Mouse (Mus musculus) heart, embryonic 14.5 days (tissue): ENCODE results near the gene Chic2. TPM values are rescaled to one million over a fixed set of nuclear protein-coding genes. Genes with fewer than 3 reads are reported as not detected.

ENCODE experiments used
- ATAC-seq: fragments of 200-750 bp; cut with Nextera tagmentation; 2 replicates; pipeline ENCODE4 v1.8.0; 2017; ENCODE audit warnings: low read depth, moderate TSS enrichment; ENCODE audit not compliant: insufficient number of reproducible peaks, insufficient read depth, low FRiP score
- H3K27ac ChIP-seq, 2 experiments: fragments of 200-500 bp in 1 of 2; fragments of 300-500 bp in 1 of 2; sonication (generic) in 1 of 2; replicated peaks in 1 of 2; 2 replicates each; pipeline ENCODE4 v1.5.1; 2012 to 2014; ENCODE audit warnings: low read depth in 2 of 2, low read length in 2 of 2, control low read depth in 1 of 2, mild to moderate bottlenecking in 1 of 2, mixed read lengths in 1 of 2; ENCODE audit not compliant: control insufficient read depth in 1 of 2, insufficient read depth in 1 of 2
- H3K27me3 ChIP-seq: fragments of 300-500 bp; sonication (generic); 2 replicates; pipeline ENCODE4 v1.6.1; 2014; ENCODE audit warnings: mild to moderate bottlenecking, low read length, control low read depth; ENCODE audit not compliant: control insufficient read depth, insufficient read depth
- H3K36me3 ChIP-seq: fragments of 300-500 bp; sonication (generic); 2 replicates; pipeline ENCODE4 v1.6.1; 2014; ENCODE audit warnings: mild to moderate bottlenecking, control low read depth, low read length, mixed read lengths; ENCODE audit not compliant: control insufficient read depth, insufficient read depth
- H3K4me1 ChIP-seq, 2 experiments: fragments of 200-500 bp in 1 of 2; fragments of 300-500 bp in 1 of 2; sonication (generic) in 1 of 2; 2 replicates each; pipeline ENCODE4 v1.6.1; 2012 to 2014; ENCODE audit warnings: low read length in 2 of 2, control low read depth in 1 of 2, mixed read lengths in 1 of 2; ENCODE audit not compliant: control insufficient read depth in 2 of 2, insufficient read depth in 2 of 2
- H3K4me2 ChIP-seq: fragments of 300-500 bp; sonication (generic); 2 replicates; pipeline ENCODE4 v1.6.1; 2014; ENCODE audit warnings: mild to moderate bottlenecking, low read length
- H3K4me3 ChIP-seq, 2 experiments: fragments of 200-500 bp in 1 of 2; fragments of 300-500 bp in 1 of 2; sonication (generic) in 1 of 2; 2 replicates each; pipeline ENCODE4 v1.5.1; 2012 to 2014; ENCODE audit warnings: low read length in 2 of 2, mild to moderate bottlenecking in 2 of 2, control low read depth in 1 of 2, low read depth in 1 of 2, moderate library complexity in 1 of 2; ENCODE audit not compliant: control insufficient read depth in 1 of 2, insufficient read depth in 1 of 2
- H3K9ac ChIP-seq: fragments of 300-500 bp; sonication (generic); 2 replicates; pipeline ENCODE4 v1.6.1; 2014; ENCODE audit warnings: mild to moderate bottlenecking, low read length
- H3K9me3 ChIP-seq: fragments of 300-500 bp; sonication (generic); 2 replicates; pipeline ENCODE4 v1.6.1; 2016; ENCODE audit warnings: low read length, control low read depth; ENCODE audit not compliant: control insufficient read depth
- WGBS: fragments of 180-500 bp; shearing (Covaris S2); extraction: QIAGEN DNeasy Blood & Tissue Kit; methylation state at CpG from one replicate; pipeline ENCODE4 v1.1.7; 2014; 5-methylcytosine and 5-hydroxymethylcytosine counted together
- polyA plus RNA-seq: library from polyadenylated mRNA; unstranded; fragments of >200 nt; fragmentation: Nextera tagmentation; extraction: Ambion mirVana; gene quantifications from 2 replicates; pipeline ENCODE4 v1.2.1, GENCODE M21; 2014

Chic2 gene
- polyA plus RNA-seq, 1 experiment from 2014 or later, result 40.0 TPM

DNA sequence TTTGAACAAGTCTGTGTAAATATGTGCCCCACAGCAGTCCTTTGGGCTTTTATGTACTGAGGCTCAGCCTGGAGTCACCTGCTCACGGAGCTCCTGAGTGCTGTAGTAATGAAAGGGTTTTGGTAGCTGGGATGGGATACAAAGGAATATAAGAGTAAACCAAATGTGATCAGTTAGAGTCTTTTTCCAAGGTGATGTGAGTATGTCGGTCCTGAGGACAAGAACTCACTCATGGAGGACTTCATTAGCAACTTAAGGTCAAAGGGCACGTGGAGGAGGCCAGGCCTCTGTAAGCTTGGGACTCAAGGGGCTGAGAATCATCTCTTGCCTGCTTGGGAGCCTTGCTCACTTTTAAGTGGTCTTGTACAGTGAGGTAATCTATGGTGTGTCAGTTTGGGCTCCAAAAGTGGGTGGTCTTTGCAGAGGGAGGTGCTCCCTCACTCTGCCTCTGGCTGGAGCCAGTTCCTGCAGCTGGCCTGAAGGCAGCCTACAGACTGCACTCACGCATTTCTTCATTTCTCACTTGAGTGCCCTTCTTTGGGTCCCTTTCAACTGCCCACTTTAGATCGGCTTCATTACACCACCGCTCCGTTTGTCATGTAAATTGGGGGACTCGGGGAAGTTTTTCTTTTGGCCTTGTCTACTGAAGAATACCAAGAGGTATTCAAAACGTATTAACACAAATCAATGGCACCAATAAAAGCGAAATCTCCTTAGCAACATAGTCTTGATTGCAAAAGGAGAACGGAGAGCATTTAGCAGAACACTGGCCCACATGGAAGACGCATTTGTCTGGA, 45.7 kb downstream of the Chic2 start:
- WGBS, result 88% methylated on average over 12 of the region's 12 CpGs
- H3K4me1 ChIP-seq, result peaks cover 9 to 21% of the 10 kb centered on the region in 2 experiments

DNA sequence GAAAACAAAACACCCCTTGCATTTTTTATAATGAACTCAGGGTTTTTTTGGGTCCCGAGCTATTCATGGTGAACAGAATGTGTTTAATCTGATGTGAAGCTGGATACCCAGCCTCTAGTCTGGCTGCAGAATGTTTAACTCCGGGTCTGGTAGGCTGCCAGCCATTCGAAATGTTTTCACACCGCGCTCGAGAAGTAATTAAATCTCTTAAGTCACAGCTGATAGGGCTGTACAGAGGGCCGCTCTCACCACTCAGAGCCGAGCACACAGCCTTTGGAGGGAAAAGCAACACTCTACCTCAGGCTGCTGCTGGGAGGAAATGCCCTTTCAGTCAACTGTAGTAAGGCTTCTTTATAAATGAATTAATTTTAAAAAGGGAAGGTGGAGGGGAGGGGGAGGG, 49.6 kb downstream of the Chic2 start:
- Histone ChIP-seq H3K27ac (no peak overlapping the region), H3K4me1 (peaks cover 7 to 15% of the 10 kb centered on the region in 2 experiments; a peak in 3 of 4 replicates), H3K4me3 (no peak overlapping the region), H3K27me3 (no peaks in the 10 kb centered on the region), H3K9me3 (peaks cover 20% of the 10 kb centered on the region; the same call in 1 of the 2 replicates), H3K36me3 (peaks cover 15% of the 10 kb centered on the region), H3K9ac (no peak overlapping the region), H3K4me2 (no peak overlapping the region)
- 26% methylated on average over 8 of the region's 8 CpGs for WGBS
- ATAC-seq, result no peak

More for the DNA sequence above, 45.7 kb downstream of the Chic2 start:
- Histone ChIP-seq H3K9ac (no peak overlapping the region), H3K4me2 (no peak overlapping the region), H3K36me3 (peaks cover 38% of the 10 kb centered on the region), H3K9me3 (no peaks in the 10 kb centered on the region), H3K4me3 (no peak overlapping the region), H3K27me3 (no peaks in the 10 kb centered on the region), H3K27ac (no peak overlapping the region)
- ATAC-seq, result no peak

DNA sequence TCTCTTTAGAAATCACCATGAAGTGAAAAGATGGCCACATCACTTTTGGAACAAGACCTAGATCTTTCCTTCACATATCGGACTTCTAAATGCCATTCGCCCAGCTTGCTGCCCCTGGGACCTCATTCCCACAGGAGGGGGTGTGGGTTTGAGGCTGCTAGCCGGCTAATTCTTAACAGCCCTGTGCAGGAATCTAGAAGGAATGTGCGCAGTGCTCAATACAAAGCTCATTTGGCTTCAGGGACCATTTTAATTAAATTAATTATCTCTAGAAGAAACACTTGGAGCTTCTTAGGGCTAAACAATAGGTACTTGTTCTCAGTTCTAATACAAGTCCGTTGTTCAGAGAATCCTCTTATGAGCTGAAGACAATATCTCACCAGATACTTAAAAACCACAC, 60.5 kb downstream of the Chic2 start:
- 69% methylated on average over 5 of the region's 5 CpGs for WGBS
- no peak overlapping the region for H3K4me3 ChIP-seq
- H3K4me1 ChIP-seq, result peaks cover 0 to 5% of the 10 kb centered on the region in 2 experiments; a peak in 2 of 4 replicates
- no peak overlapping the region for H3K9ac ChIP-seq
- no peaks in the 10 kb centered on the region for H3K27me3 ChIP-seq
- no peak overlapping the region for H3K27ac ChIP-seq
- H3K9me3 ChIP-seq, result peaks cover 6% of the 10 kb centered on the region; the same call in 1 of the 2 replicates
- ATAC-seq, result no peak
- no peak overlapping the region for H3K4me2 ChIP-seq
- no peaks in the 10 kb centered on the region for H3K36me3 ChIP-seq

DNA sequence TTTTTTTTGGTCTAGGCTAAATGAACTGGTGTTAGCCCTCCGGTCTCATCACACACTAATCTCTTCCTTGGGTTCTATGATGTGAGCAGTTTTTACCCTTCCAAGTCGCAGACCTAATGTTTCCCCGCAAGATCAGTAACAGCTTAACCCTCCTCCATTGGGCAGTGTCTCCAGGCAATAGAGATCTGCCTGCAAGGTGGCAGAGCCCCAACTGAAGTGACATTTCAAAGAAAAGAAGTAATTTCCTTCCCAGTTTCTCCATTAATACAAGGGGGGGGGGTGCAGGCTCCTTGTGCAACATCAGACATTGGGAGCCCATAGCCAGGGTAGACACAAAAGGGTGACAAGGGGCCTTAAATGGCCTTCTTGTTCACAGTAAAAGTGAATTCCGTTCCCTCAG, 64.0 kb downstream of the Chic2 start:
- Histone ChIP-seq H3K27me3 (no peaks in the 10 kb centered on the region), H3K9ac (no peak overlapping the region), H3K27ac (no peak overlapping the region), H3K9me3 (no peaks in the 10 kb centered on the region), H3K4me2 (no peak overlapping the region), H3K4me3 (no peak overlapping the region), H3K36me3 (no peaks in the 10 kb centered on the region), H3K4me1 (peaks cover 2 to 5% of the 10 kb centered on the region in 2 experiments; a peak in 2 of 4 replicates)
- WGBS, result 76% methylated on average over 4 of the region's 4 CpGs
- ATAC-seq, result no peak

DNA sequence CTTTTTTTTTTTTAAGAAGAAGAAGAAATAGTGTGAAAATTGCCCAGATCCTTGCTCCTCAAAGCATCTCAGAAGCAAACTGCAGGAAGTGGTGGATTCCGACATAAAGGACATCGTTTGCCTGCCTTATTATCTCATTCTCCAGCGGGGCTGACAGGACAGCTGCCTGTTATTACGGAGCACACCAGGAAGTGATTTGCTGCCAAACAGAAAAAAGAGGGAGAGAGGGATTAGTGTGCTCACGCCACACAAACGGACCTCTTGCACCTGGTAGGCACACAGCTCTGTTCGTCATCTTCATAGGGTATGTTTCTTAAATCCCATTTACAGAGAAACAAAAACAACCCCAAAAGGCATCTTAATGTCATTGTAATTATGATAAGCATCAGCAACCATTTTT, 64.4 kb downstream of the Chic2 start:
- H3K27ac ChIP-seq, result 0 out of 4 replicates have a peak overlapping the region, but pooled peaks of 1 of the 2 experiments have one; percentile 55
- 20% methylated on average over 7 of the region's 7 CpGs for WGBS

DNA sequence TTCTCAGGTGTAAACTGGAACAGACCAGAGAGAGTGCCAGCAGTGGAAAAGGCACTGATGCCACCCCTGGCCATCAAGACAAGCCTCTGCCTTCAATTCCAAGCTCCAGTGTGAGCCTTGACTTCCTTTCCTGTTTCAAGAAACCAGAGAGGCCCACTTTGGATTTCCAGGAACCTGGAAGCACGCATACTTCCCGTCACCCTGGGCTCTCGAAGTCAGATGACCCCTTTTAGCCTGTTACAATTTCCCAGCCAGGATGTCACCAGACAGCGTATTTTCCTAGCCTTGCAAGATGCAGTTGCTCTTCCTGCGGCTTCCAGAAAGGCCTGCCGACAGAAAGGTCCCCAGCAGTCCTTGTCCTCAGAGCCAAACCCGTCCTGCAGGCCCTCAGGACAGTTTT, 65.0 kb downstream of the Chic2 start:
- 0 out of 2 replicates have a peak overlapping the region, but pooled peaks have one; percentile 21 for H3K4me2 ChIP-seq
- H3K36me3 ChIP-seq, result no peaks in the 10 kb centered on the region
- peak overlapping the region in 1 of 2 experiments; percentile 55; a peak in 1 of 4 replicates for H3K27ac ChIP-seq
- H3K9ac ChIP-seq, result peak overlapping the region; percentile 1; the same call in 1 of the 2 replicates
- no peaks in the 10 kb centered on the region for H3K9me3 ChIP-seq
- H3K27me3 ChIP-seq, result no peaks in the 10 kb centered on the region
- no peak overlapping the region for H3K4me3 ChIP-seq
- ATAC-seq, result no peak
- 47% methylated on average over 7 of the region's 7 CpGs for WGBS
- peaks cover 12 to 14% of the 10 kb centered on the region in 2 experiments; a peak in 3 of 4 replicates for H3K4me1 ChIP-seq

More for the DNA sequence above, 64.4 kb downstream of the Chic2 start:
- Histone ChIP-seq H3K4me2 (peak overlapping the region; percentile 21), H3K36me3 (no peaks in the 10 kb centered on the region), H3K9me3 (no peaks in the 10 kb centered on the region), H3K4me1 (peaks cover 6 to 8% of the 10 kb centered on the region in 2 experiments; a peak in 3 of 4 replicates), H3K27me3 (no peaks in the 10 kb centered on the region), H3K9ac (no peak overlapping the region), H3K4me3 (no peak overlapping the region)
- ATAC-seq, result no peak

DNA sequence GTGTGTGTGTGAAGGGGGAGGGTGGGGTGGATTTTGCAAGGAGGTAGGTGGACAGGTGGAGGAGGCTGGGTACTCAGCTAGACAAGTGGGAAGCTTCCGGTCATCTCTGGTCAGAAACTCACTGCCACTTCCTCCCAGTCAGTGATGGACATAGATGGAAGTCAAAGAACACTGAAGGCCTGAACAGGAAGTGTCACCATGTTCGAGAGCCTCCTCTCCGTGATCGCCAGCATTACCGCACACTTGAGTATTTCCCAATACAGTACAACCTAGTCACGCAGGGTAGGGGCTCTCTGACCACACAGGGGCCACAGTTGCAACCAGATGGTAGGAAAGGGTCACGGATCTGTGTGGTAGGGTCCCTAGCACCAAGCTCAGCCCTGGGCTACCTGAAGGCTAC, 69.1 kb downstream of the Chic2 start:
- no peaks in the 10 kb centered on the region for H3K9me3 ChIP-seq
- peak; percentile 8; the same call in 1 of the 2 replicates for ATAC-seq
- H3K4me2 ChIP-seq, result no peak overlapping the region
- no peak overlapping the region for H3K4me3 ChIP-seq
- H3K4me1 ChIP-seq, result peaks cover 15 to 20% of the 10 kb centered on the region in 2 experiments
- 87% methylated on average over 7 of the region's 7 CpGs for WGBS
- no peak overlapping the region for H3K27ac ChIP-seq
- no peaks in the 10 kb centered on the region for H3K27me3 ChIP-seq
- H3K36me3 ChIP-seq, result no peaks in the 10 kb centered on the region
- no peak overlapping the region for H3K9ac ChIP-seq
